30 mouse cellular contexts compared by ENCODE assay signal in genomic region chr15:3293477-3293876, GRCm38 (mm10). TPM values are rescaled to one million over a fixed set of nuclear protein-coding genes. Genes with fewer than 3 reads are reported as not detected.
"Had no signal": no experiment of that assay in that cellular context is flagged by ENCODE, and none has a peak within 500 bp of the region (broad histone marks: within the 10 kb centered on the region; RNA-seq: fewer than 3 reads in every experiment).

No protein-coding gene starts in this region.

- H3K27me3 ChIP-seq: heart, embryonic 13.5 days; heart, embryonic 15.5 days; hindbrain, embryonic 13.5 days; hindbrain, embryonic 15.5 days; limb, embryonic 12.5 days; liver, embryonic 13.5 days had no signal

- H3K4me1 ChIP-seq: heart, embryonic 10.5 days; heart, embryonic 13.5 days; heart, embryonic 15.5 days; hindbrain, embryonic 13.5 days; hindbrain, embryonic 15.5 days; limb, embryonic 10.5 days; limb, embryonic 12.5 days; liver, embryonic 13.5 days had no signal

- H3K4me3 ChIP-seq: heart, embryonic 10.5 days; heart, embryonic 13.5 days; heart, embryonic 15.5 days; hindbrain, embryonic 13.5 days; hindbrain, embryonic 15.5 days; layer of hippocampus, adult 2 months; left cerebral cortex, adult 2 months; limb, embryonic 10.5 days; limb, embryonic 12.5 days; liver, embryonic 13.5 days had no signal

- H3K4me2 ChIP-seq: heart, embryonic 13.5 days; heart, embryonic 15.5 days; hindbrain, embryonic 13.5 days; hindbrain, embryonic 15.5 days; limb, embryonic 12.5 days; liver, embryonic 11.5 days; liver, embryonic 13.5 days had no signal

- H3K27ac ChIP-seq: heart, embryonic 10.5 days; heart, embryonic 13.5 days; heart, embryonic 15.5 days; hindbrain, embryonic 13.5 days; hindbrain, embryonic 15.5 days; hindbrain, postnatal 0 days; layer of hippocampus, adult 2 months; left cerebral cortex, adult 2 months; limb, embryonic 10.5 days; limb, embryonic 12.5 days; liver, embryonic 13.5 days had no signal

- DNase-seq: gastrocnemius, postnatal 14 days; gastrocnemius, postnatal 36 days; heart, adult 18-20 months; heart, postnatal 14 days; heart, postnatal 4 days; kidney, adult 11 months; kidney, adult 8-10 months; kidney, postnatal 10 days; kidney, postnatal 25 days; kidney, postnatal 4 days; liver; liver, embryonic 13.5 days had no signal

- H3K9ac ChIP-seq: heart, embryonic 13.5 days; heart, embryonic 15.5 days; hindbrain, embryonic 13.5 days; hindbrain, embryonic 15.5 days; limb, embryonic 12.5 days; liver, embryonic 13.5 days had no signal

- H3K9me3 ChIP-seq: heart, embryonic 10.5 days; heart, embryonic 13.5 days; heart, embryonic 15.5 days; hindbrain, embryonic 13.5 days; hindbrain, embryonic 15.5 days; limb, embryonic 10.5 days; limb, embryonic 12.5 days; liver, embryonic 13.5 days had no signal

- ATAC-seq: hindbrain, postnatal 0 days; intestine, embryonic 16.5 days had no signal

- H3K36me3 ChIP-seq: heart, embryonic 10.5 days; heart, embryonic 13.5 days; heart, embryonic 15.5 days; hindbrain, embryonic 13.5 days; hindbrain, embryonic 15.5 days; limb, embryonic 10.5 days; limb, embryonic 12.5 days; liver, embryonic 13.5 days had no signal

RNA-seq across cellular contexts. Expression of gene Ccdc152, which starts 9.8 kb away (rescaled TPM):
- total RNA-seq: gastrocnemius, adult 18-20 months; gastrocnemius, postnatal 14 days; gastrocnemius, postnatal 36 days; hindbrain, postnatal 0 days; layer of hippocampus, adult 2 months; layer of hippocampus, postnatal 10 days; layer of hippocampus, postnatal 25 days; left cerebral cortex, adult 2 months; left cerebral cortex, postnatal 14 days; left cerebral cortex, postnatal 36 days had no signal
- polyA plus RNA-seq: heart, embryonic 10.5 days; hindbrain, embryonic 11.5 days; hindbrain, embryonic 15.5 days; limb, embryonic 10.5 days had no signal
